Mouse (Mus musculus): ENCODE measurements around the gene Dtnbp1.

The Dtnbp1 gene

DNA sequence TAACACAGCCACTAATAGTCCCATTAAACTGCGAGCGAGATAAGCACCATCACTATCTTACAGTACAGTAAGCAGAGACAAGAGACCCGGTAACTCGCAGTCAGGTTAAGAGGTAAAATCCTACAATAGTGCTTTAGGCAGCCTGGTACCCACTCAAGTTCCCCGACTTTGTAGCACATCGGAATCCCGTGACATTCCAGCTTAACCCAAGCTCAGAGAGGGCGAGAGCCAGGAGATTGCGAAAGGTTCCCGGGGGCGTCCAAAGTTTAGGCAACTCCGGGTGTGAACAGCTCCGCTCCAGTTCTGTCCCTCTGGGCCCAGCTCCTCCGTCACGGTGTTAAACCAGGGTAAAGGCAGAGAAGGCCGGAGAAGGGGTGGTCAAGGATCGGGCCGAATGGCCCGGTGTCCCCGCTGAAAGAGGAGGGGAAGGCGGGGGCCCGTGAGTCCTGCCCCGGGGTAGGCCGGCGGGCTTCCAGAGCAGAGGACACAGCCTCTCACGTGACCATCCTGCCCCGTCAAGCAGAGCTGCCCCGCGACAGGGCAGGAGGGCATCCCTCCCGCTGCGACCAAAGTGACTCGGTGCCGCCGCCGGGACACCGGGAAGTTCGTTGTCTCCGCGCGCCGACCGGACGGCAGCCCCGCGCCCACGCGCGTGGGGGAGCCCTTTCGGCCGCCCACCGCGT is 578 bp downstream of the Dtnbp1 start:
- peak; percentile 88 for DNase-seq (ENCODE audit: low spot score)

GRCm38 (mm10) chr13:45000836-45001227 is 1.1 kb downstream of the Dtnbp1 start:
- peak; percentile 57 for DNase-seq (ENCODE audit: low spot score)

GRCm38 (mm10) chr13:44999211-44999610 is 2.7 kb downstream of the Dtnbp1 start:
- DNase-seq (ENCODE audit: low spot score), result no peak

DNA sequence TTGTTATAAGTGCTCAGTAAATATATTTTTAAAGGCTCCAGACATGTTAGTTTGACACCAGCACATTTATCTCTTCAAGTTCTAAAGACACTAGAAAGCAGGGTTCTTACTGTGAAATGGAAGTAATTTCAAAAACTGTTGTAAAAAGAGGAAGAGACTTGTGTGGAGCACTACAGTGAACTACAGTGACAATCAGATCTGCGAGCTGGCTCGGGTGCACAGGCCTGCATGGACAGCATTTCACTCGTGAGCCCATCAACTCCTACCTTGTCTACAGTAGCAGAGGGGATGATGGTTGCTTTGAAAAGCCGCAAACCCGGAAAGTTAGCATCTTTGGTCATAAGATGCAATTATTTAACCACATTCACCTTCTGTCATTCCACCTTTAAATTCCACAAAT is 5.6 kb downstream of the Dtnbp1 start:
- no peak for DNase-seq (ENCODE audit: low spot score)

- DNase-seq (ENCODE audit: low spot score), result no peak
These were observed 9.3 kb downstream of the Dtnbp1 start for GRCm38 (mm10) chr13:44992550-44993205.

DNA sequence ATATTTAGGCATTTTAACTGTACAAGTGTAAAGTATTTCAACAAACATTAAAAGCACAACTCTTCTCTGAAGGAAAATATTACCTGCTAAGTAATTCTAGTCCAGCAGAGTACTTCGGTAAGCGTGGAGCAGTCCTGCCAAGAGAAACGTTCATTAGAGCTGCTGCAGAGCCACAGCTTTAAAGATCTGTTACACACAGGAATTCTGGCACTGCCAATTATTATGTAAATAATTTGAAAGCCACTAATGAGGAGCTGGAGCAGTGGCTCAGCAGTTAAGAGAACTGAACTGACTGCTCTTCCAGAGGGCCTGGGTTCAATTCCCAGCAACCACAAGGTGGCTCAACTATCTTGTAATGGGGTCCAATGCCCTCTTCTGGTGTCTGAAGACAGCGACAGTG is 10.0 kb downstream of the Dtnbp1 start:
- DNase-seq (ENCODE audit: low spot score), result no peak

DNA sequence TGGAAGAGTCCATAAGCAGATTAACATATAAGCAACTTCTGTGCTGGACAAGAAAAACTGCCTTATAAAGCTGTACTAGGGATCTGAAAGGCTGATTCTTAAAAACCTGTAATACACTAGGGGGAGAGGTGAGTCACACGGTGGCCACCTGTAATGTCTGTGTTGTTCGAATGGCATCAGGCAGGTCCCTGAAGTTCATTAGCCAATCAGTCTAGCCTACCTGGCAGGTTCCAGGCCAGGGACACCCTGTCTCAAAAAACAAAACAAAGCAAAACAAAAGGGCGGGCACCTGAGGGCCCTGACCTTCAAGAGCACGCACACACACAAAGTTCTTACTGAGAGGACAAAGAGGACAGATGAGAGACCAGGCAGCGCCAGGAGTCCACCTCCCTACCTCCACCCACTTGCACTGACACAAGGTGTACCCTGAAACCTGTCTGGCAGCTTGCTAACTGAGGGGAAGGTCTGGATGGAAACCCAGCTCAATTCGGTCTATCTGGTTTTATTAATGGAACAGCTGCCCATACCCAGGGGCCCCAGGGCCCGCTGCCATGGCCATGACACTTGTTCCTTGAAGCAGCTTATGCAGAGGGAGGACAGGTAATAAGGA is 11.8 kb downstream of the Dtnbp1 start:
- DNase-seq (ENCODE audit: low spot score), result no peak

- no peak for DNase-seq (ENCODE audit: low spot score)
These were observed 15.6 kb downstream of the Dtnbp1 start for GRCm38 (mm10) chr13:44986352-44986751.

DNA sequence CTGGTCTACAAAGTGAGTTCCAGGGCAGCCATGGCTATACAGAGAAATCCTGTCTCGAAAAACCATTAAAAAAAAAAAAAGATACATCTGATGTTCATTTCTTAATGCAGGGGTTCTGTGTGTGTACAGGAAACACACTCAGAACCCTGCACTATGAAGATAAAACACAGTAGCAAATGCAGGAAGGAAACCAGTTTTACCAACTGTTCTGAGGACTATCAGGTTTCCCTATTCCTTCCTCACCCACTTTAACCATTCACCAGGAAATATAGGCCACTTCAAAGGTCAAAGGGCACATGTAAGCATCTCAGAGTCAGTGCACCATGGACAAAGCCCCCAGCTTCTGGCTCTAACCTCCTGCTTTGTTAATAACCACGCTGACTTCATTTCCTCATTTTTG is 16.6 kb downstream of the Dtnbp1 start:
- peak; percentile 35 for DNase-seq (ENCODE audit: low spot score)

GRCm38 (mm10) chr13:44983635-44984401 is 18.1 kb downstream of the Dtnbp1 start:
- no peak for DNase-seq (ENCODE audit: low spot score)

- no peak for DNase-seq (ENCODE audit: low spot score)
These were observed 19.1 kb downstream of the Dtnbp1 start for GRCm38 (mm10) chr13:44982799-44983198.

DNA sequence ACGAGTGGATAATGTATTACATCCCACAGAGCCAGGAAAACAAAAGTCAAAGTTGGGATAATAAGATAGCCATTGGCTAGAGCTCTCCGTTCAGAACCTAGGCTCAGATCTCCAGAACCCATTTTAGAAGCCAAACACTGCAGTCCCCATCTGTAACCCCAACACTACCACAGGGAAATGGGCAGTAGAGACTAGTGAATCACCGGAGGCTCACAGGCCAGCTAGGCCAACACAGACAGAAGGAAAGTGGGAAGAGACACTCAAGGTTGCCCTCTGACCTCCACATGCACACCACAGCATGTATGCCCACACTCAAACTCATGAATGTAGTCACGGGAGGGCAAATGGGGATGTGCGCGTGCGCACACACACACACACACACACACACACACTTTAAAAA is 22.5 kb downstream of the Dtnbp1 start:
- no peak for DNase-seq (ENCODE audit: low spot score)

- DNase-seq (ENCODE audit: low spot score), result no peak
These were observed 24.3 kb downstream of the Dtnbp1 start for GRCm38 (mm10) chr13:44977483-44978141.

DNA sequence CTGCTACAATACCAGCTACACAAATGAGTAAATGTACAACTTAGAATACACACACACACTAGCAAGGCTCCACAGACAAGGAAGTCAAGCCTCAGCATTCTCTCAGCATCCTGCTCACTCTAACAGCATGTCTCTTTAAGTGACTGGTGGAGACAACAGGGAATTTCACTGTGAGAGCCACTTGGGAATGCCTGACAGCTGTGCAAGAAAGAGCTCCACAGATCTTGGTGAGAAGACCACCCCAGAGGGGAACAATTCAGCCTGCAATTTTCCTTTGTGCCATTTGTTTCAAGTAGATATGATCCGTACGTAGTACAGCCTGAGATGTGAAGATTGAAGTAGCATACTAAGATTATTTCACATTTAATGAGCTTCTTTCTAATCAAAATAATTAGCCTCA is 24.9 kb downstream of the Dtnbp1 start:
- no peak for DNase-seq (ENCODE audit: low spot score)

- DNase-seq (ENCODE audit: low spot score), result no peak
These were observed 41.2 kb downstream of the Dtnbp1 start for GRCm38 (mm10) chr13:44960542-44961291.

GRCm38 (mm10) chr13:44957049-44957448 is 44.9 kb downstream of the Dtnbp1 start:
- DNase-seq (ENCODE audit: low spot score), result no peak

GRCm38 (mm10) chr13:44955781-44956180 is 46.2 kb downstream of the Dtnbp1 start:
- no peak for DNase-seq (ENCODE audit: low spot score)

- DNase-seq (ENCODE audit: low spot score), result no peak
These were observed 47.7 kb downstream of the Dtnbp1 start for GRCm38 (mm10) chr13:44954232-44954568.

DNA sequence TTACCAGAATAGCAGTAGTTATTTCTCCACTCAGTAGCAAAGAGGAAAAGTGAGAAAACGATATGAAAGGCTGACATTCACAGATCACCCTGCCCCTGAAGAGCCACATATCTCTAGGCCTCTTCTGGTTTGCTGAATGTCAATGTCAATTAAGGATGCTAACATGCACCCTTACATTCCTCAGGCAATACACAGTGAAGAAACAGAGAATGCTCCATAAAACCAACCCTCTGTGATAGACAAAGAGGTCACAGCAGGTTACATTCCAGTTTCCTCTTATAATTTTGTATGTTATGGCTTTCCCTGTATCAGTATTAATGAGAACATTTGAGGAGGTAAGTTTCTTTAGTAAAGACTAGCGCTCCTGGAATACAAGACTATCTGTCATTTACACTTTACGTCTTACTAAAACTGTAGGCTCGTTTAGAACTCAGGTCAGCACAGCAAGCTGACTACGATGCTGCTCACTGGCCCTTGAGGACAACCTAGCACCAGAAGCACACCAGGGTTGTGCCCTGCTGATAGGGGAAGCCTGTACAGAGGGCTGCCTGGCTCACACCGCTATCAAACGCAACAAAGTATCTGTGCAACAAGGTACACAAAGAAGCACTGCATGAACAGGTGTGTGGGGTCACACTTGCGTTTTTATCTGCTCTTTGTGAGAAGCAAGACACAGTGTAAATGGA is 48.3 kb downstream of the Dtnbp1 start:
- no peak for DNase-seq (ENCODE audit: low spot score)

DNA sequence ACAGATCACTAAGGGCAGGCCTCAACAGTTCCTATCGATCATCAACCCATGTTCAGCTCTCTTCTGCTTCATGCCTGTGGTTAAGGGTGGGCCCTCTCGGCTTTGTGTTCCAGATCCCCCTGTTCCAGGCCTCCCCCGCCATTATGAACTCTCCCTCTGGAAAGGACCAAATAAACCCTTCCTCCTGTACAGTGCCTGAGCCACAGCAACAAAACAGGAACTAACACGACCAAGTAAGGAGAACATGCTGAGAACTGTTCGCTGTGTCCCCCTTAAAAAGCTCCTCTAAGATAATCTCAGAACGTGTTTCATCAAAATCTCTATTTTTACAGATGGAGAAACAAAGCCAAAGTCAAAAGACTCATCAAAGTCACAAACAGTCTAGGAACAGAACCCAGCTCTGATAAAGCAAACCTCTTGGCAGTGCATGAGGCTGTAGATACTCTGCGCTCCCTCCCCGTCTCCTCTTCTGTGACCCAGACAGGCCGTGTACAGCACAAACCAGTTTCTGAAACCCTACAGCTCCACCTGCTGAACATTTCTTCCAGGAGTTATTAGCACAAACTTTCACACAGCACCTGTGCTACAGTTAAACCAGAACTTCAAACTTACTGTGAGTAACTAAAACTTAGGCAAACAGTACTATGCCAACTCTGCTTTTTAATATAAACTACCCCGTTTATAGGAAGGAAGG is 49.4 kb downstream of the Dtnbp1 start:
- DNase-seq (ENCODE audit: low spot score), result no peak
